Mouse (Mus musculus) kidney, adult 9 months (tissue): ENCODE data around the gene Abca1.

Experiments
- DNase-seq: peaks from one replicate; pipeline ENCODE4 v3.0.0; 2022

The Abca1 gene

DNA sequence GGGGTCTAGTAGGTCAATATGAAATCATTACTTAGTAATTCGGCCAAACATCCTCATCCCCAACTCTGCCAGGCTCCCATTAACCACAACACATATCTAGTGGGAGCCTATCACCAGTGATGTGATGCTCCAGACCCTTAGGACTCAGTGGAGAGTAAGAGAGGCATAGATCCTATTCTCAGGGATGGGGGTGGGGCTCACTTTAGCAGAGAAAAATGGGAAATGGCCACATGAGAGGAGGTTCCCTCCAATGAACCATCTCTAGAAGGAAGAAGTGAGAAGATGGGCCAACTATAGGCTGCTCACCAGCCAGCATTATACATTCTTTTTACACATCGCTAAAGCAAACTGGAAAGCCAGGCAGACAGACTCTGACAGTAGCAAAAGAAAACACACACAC lies 10.9 kb downstream of the Abca1 start:
- no peak for DNase-seq

DNA sequence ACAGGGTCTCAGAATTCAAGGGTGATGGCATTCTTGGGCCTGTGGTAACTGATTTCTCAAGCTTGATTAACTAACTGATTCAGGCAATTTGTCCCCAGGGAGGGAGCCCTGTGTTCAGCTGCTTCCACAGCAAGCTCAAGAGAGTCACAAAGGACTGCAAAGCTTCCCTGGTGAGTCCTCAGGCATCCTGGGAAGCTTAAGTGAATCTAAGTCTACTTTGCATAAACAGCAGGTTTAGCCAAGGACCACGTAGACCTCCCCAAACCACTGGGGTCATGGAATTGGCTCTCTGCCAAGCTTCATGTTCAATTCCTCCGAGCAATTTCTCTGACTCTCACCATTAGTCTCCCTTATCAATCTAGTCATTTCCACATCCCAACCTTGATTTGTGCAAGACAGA lies 12.2 kb downstream of the Abca1 start:
- DNase-seq = no peak

DNA sequence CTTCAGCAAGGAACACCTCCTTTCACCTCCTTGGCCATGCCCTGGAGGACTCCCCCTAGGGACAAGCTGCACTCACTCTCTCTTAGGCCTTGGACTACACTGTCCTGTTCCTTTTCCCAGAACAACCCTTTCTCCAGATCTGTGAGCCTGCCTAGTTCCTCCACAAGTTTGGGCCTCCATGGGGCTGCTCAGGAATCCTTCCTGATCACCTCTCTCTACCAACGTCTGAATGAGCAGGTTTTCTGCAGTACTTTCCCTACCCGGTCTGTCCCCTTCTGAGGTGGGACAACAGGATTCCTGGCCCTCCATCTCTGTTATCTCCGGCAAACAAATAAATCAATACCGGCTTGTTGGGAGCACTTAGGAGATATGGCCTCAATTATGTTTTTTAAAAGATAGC lies 12.6 kb downstream of the Abca1 start:
- no peak for DNase-seq

DNA sequence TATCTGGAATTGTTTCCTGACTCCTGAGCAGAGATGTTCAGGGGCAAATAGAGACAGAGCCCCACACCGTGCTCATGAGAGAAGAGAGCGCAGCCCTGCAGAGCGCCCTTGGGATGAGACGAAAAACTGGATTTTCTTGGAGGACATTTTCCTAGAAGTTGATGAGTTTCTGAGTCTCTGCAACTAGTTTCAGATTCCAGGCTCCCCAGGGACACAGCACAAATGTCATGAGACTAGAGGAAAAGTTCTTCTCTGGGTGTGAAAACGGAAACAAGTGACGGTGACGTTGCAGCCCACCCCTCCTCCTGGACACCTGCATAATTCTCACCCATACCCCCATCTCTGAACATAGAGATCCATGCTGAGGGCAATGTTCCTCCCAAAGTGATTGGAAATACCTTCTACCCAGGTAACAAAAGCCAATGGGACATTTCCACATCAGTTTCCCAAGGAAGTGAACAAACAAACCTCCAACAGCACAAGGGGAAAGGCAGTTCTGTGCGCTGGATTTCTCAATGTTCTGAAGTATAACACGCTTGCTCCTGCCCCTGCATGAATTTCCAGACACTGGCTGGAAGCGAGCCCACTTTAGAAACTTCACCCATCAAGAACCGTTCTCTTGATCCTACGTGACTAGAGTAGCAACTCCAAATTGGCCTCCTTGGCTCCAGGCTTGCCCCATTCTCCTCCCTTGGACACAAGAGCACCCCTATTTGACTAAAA lies 13.3 kb downstream of the Abca1 start:
- DNase-seq = no peak

DNA sequence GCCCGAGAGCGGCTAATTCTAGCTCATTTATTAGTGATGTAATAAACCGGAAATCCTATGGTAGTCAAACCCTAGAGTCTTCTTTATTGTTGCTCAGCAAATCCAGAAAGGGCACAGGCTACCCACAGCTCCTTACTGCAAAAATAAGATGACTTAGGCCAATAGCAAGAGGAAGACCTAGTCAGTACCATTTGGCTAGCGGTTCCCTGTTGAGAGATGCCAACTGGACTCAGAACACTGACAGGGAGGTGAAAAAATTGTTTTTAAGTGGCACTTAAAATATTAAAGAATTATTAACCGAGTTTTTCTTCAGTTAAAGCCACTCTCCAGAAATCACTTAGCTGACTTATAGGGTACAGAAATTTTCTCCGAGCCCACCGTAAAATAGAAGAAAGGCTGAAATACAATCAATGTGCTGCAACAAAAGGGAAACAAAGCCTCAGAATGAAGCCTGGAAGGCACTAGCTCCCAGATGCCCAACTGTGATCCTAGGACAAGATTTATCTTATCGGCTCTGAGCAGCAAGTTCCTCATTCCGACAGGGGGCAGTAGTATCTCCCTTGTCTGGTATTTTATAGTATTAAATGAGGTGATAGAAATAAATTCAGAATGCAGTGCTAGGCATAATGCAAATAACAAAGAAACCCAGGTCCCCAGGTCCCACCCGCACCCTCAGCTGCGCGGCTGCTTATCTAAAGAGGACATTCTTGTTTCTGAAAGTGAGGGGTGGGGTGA lies 14.1 kb downstream of the Abca1 start:
- DNase-seq = no peak

DNA sequence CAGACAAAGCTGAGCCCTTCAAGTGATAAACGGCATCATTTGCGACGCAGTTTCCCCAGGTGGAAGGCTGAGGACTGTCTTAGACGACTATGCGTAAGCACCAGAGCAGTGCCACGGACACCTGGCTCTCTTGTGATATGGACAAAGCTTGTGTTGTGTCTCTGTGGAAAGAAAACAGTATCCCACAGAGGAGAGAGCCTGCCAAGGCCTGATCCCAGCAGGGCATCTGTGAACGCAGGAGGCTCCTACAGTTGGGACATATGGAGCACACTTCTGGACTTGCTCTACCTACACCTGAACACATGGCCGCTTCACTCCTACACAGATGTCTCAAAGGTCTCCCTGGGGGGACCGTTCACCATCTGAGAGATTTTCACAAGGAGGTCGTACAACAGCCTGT lies 15.1 kb downstream of the Abca1 start:
- DNase-seq = no peak

DNA sequence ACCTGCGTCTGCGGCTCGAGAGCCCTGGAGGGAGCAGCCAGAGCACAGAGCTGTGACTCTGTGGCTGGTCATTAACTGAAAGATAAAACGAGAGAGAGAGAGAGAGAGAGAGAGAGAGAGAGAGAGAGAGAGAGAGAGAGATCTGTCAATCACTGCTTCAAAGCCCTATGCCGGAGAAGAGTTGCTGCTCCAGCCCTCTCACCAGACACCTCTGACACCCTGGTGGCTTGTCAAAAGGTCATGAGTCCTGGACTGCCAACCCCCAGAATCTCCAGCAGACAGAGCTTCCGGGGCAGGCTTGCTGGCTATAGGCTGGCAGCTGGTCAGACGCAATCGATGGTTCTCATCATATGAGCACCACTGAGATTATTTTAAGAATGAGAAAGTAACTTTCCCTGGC lies 15.7 kb downstream of the Abca1 start:
- no peak for DNase-seq

DNA sequence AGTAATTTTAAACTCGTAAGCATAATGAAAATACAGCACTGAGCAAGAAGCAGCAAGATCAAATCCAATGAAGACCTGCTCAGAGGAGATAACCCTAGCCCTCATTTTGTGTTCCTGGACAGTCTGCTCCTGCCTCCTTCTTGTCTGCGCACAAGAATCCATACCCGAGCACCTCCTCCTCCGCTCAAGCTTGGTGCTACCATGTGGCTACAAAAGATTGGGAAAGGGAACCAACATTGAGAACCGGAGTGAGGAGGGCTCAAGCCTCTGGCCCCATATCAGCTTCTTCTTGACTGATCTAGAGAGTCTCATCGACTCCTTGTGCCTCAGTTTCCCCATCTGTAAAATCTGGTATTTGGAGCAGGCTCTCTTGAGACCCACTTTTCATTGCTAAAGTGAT lies 19.0 kb downstream of the Abca1 start:
- no peak for DNase-seq

DNA sequence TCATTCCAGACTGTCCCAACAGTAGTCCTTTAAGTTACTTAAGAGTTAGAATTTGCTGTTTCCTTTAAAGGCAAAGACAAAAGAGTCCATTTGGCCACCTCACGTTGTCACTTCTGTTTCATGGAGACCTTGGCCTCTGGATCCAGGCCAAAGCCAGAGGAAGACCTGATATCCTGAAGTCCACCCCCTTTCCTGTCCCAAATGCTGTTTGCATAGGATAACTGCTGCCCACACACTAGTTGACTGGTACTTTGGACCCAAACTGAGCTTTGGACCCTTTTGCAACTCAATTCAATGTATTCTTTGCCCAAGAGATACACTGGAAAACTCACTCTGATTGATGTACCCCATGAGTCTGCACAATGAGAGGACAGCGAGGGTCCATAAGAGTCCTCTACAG lies 20.2 kb downstream of the Abca1 start:
- DNase-seq = no peak

DNA sequence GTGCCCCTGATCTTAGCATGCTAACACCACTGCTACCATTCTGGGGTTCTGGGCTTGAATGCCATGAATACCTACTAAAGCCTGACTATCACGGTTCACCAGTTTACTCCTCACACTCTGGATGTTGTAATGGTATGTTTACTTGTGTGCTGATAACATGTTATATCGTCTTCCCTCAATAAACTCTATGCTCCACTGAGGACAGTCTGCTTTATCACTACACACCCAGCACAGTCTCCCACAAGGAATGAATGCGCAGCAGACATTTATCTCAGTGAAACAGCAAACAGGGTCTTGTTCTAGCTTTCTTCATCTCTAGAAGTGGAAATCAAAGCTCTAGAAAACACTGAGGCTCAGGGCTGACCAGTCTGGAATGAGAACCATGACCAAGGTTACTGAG lies 20.7 kb downstream of the Abca1 start:
- DNase-seq = no peak

DNA sequence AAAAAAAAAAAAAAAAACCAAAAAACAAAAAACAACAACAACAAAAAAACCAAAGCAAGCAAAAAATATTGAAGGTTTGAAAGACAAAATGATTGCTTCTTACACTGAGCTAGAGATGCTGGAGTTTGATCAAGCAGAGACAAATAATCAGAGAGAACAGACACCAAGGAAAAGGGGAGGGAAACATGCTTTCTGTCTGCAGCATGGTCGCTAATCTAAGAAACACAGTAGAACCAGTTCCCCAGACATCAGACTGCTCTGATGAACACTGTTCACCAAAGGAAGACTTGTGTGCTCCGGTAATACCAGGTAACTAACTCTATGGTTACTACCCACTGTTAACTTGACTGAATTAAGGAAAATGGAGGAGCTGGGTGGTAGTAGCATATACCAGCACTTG lies 22.6 kb downstream of the Abca1 start:
- no peak for DNase-seq

DNA sequence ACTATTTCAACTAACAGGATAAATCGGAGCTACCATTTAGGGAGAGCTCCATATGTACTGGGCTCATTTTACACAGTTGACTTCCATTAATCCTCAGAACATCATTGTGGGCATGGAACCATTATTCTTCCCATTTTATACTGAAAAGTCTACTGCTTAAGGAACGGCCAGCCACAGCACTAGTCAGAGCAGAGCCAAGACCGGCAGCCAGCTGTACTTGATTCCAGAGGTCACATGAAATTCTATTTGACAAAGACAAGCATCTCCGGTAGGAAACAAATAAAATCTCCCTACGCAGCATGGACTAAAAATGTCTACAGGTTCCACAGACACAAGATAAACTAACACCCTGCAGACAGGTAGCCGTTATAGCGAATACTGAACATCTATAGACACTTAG lies 24.9 kb downstream of the Abca1 start:
- peak; percentile 17 for DNase-seq

DNA sequence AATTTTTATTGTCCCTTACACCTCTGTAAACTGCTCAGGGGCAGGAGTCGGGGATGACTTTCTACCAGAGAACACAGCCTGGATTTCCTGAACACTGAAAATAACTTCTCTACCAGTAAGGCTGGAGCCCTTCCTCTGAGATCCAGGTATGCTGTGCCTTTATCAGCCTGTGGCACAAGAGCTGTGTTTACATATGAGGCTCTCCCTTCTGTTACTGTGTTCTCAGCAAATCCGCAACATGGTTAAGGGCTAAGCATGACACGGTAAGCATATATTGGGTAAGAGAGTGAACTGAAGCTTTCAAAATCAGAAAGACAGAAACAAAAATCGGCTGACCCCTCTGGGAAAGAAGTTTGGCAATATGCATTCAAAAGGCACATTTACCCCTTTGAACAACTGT lies 25.7 kb downstream of the Abca1 start:
- DNase-seq = no peak

DNA sequence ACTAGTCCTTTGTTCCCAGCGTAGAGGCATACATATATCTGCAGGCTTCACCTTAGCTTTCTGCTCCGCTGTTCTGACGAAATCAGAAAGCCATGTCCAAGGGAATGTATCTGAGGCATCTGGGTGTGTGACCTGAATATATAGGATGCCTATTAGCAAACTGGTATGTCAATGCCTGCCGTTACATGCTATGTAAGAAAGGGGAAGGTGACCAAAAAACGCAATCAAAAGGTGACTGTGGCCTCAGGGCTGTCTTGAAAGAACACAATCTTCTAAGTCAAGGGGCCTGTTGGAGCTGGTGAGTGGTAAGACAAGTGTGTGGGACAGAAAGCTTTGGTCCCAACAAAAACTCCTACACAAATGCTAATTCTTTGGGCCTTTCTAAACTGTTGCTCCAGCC lies 28.2 kb downstream of the Abca1 start:
- no peak for DNase-seq

DNA sequence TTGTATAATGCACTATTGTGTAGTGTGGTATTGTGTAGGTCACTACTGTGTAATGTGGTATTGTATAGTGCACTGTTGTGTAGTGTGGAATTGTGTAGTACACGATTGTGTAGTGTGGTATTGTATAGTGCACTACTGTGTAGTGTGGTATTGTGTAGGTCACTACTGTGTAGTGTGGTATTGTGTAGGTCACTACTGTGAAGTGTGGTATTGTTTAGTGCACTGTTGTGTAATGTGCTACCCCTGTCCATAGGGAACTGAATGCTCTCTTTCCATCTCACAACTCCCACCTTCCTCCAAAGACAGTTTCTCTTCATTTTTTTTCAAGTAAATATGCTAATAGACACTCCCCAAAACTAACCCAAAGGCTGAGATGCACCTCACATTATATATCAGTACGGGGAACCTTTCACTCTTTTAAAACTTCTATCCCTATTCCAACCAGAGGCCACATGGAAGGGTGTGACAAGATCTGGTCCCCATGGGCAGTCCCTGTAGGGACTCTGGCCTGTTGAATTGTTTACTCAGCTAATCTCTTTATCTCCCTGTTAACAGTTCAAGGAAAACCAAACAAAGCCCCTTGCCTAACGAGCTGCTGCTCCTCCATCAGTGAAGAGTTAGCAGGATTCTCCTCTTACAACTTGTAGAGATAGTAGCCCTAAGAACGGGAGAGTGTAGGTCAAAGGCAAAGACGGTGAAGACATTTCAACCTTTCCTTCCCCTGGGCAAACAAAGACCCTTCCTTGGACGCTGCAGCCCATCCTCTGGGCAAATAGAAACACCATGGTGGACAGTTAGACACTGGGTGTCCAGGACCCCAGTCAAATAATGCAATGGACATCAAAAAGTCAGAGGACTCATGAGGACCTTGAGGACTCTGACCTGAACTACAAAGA lies 28.8 kb downstream of the Abca1 start:
- no peak for DNase-seq

DNA sequence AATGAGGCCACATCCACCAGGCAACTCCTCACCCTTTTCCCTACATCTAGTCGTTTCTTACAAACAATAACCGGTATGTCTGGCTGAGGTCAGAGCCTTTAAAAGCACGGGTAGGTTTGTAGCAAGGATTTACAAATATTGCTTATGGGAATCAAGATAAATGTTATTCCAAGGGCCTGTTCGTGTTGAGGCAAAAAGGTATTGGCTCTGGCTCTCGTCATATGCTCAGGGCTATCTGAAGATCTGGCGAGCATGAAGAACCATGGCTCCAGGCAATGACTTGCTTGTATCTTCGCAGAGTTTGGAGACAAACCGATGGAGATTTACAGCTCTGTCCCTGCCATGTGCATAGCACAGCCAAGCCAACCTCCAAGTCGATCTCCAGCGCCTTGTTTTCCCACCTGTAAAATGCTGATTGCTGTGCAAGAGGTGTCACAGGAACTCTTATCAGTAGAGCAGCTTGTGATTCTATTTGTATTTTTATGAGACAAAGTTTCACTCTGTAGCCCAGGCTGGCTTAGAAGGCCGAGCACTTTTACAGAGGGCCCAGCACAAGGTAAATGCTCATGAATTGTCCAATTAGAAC lies 29.9 kb downstream of the Abca1 start:
- DNase-seq = no peak

DNA sequence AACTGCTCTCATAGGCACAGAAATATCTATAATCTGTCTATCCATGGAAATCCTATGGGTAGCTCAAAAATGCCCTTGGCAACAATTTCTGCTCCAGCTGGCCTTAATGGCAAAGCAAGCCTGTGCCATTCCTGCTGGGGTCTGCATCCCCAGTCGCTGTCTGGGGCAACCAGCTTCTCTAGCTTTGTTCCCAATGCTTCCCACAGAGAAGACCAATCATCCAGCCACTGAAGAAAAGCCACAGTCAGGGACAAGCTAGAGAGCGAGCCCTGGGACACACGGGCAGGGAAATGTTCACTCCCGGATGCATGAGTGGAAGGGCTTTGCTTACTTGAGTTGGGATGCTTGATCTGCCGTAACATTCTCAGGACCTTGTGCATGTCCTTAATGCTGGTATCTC lies 32.4 kb downstream of the Abca1 start:
- no peak for DNase-seq

DNA sequence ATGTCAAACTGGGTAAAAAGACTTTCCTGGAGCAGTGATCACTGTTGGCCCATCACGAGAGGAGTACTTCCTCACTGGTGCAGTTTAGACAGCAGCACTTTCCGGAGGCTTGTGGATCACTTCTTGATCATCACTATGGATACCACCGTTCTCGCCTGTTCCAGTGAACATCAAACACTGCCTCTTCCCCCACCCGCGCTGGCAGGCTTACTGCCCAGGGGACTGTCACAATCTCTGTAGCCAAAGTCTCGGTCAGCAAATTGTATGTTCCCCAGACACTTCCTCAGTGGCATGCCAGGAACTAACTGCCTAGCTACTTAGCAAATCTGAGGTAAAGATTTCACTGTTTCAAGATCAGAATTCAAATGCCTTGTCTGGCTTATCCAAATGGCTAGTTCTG lies 32.9 kb downstream of the Abca1 start:
- DNase-seq = no peak

DNA sequence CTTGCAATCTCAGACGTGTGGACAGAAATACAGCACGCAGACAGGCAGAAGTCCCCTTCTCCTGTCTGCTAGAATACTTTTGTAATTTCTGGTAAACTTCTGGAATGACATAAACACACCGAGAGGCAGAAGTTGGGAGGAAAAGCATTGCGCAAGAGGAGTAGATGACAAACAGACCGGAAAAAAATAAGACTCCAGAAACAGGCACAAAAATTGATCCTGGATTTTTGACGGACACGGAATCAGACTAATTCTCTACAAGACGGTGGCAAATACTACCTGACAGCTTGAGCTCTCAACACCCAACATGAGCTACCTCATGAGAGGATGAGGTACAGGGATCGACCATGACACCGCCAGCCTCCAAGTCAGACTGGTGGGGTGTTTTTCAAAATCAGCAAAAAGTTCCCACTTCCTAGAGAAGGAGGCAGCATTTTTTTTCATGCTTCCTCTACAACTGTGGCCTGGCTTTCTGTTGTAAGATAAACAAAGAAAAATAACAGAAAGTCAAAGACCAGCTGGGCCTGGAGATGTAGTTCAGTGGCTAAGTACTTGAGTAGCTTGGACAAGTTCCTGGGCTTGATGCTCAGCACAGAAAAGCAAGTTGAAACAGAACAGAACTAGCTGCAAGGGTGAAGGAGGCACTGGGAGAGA lies 34.7 kb downstream of the Abca1 start:
- no peak for DNase-seq

DNA sequence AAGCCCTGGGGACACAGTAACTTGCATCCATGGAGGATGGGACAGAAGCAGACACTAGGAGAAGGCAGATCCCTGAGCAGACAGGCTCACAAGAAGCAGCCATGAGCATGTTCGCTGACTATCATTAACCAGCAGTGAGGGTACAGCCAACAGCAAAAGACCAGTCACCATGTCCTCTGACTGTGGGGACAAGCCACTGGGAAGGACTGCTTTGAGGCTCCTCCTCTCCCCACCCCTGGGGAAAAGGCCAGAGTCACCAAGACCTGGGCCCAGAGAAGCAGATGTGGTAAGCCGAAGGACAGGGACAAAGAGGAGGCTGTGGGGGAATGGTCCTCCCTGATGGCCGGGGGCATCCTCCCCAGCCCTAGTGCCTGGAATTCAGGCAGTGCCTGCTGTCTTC lies 37.4 kb downstream of the Abca1 start:
- no peak for DNase-seq

DNA sequence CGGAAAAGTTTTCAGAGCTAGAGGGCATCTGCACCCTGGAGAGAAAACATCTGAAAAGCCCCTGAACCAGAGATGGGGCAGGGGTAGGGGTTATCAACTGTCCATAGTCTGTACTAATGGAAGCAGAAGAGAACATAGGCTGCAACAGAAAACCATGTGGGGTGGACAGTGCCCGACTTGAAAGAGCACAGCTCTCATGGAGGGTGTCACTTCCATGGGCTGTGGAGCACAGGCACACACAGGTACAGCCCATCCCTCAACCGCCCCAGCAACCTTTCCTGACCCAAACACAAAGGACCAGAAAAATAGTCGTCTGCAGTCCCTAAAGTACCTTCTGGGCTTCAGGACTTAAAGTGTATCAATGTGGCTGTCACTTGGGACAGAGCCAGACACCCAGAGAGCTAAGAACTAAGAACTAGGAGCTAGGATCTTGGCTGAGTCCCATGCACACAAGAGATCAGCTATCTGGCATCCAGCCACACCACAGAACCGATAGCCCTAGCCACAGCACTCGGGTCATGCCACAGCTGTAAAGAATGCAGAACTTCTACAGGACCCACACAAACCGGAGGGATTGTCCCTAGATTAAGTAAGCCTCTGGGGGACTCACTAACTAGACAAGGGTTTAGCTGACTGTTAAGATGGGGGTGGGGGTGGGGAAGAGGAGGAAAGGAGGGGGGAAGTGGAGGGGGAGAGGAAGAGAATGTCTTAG lies 38.0 kb downstream of the Abca1 start:
- peak; percentile 37 for DNase-seq

DNA sequence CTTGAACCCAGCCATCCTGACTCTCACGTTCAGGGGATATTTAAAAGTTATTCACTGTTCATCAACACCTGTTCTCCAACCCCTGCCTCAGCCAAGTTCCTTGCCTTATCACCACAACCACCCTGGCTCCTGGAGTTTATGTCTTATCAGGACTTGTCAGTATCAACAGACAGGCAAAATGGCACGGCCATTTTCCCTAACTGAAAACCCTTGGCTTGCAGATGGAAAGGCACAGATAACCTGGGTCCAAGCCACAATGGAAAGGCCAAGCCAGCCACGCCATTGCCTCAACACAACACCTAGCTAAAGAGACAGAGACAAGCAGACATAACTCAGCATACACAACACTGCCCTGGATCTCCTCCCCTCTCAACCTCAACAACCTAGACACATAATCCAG lies 38.6 kb downstream of the Abca1 start:
- no peak for DNase-seq
